Mouse (Mus musculus): ENCODE results near the gene Pafah1b2.

The Pafah1b2 gene

GRCm38 (mm10) chr9:46012091-46013008, at the start of gene Pafah1b2, which contains the start of gene Sik3:
TSS of gene Pafah1b2 (minus strand) at chr9:46012690.
TSS of gene Sik3 (plus strand) at chr9:46012820.
- no peak for DNase-seq (ENCODE audit: extremely low read depth, low read depth)

- no peak for DNase-seq (ENCODE audit: extremely low read depth, low read depth)
Observed at GRCm38 (mm10) chr9:46061696-46062425, 49.4 kb upstream of the Pafah1b2 start.

- no peak for DNase-seq (ENCODE audit: extremely low read depth, low read depth)
Observed at GRCm38 (mm10) chr9:46060249-46060648, 47.8 kb upstream of the Pafah1b2 start.

GRCm38 (mm10) chr9:46058065-46058464, 45.6 kb upstream of the Pafah1b2 start:
- DNase-seq (ENCODE audit: extremely low read depth, low read depth) = no peak

GRCm38 (mm10) chr9:46053014-46053666, 40.6 kb upstream of the Pafah1b2 start:
- no peak for DNase-seq (ENCODE audit: extremely low read depth, low read depth)

DNA sequence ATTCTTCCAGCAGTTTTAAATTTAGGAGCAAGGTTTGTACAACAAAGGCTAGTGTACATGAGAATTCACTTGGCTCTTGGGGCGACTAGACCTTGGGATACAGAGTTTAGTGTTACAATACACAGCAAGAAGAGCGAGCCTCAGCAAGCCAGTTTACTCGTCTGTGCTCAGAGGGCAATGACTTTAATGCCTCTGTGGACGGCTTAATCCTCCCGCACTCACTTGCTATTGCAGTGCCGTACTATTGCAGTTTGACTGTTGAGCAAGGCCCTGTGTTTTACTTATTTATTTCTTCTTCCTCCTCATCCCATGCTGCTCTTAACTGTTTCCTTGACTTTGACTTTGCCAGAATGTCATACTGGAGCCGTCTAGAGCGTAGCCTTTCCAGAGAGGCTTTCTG, 37.7 kb upstream of the Pafah1b2 start:
- no peak for DNase-seq (ENCODE audit: extremely low read depth, low read depth)

- no peak for DNase-seq (ENCODE audit: extremely low read depth, low read depth)
Observed at GRCm38 (mm10) chr9:46049525-46049924, 37.0 kb upstream of the Pafah1b2 start.

- DNase-seq (ENCODE audit: extremely low read depth, low read depth) = no peak
Observed at GRCm38 (mm10) chr9:46046724-46047517, 34.4 kb upstream of the Pafah1b2 start.

- no peak for DNase-seq (ENCODE audit: extremely low read depth, low read depth)
Observed at GRCm38 (mm10) chr9:46043626-46044025, 31.1 kb upstream of the Pafah1b2 start.

GRCm38 (mm10) chr9:46042387-46042786, 29.9 kb upstream of the Pafah1b2 start:
- no peak for DNase-seq (ENCODE audit: extremely low read depth, low read depth)

- no peak for DNase-seq (ENCODE audit: extremely low read depth, low read depth)
Observed at GRCm38 (mm10) chr9:46041186-46041585, 28.7 kb upstream of the Pafah1b2 start.

DNA sequence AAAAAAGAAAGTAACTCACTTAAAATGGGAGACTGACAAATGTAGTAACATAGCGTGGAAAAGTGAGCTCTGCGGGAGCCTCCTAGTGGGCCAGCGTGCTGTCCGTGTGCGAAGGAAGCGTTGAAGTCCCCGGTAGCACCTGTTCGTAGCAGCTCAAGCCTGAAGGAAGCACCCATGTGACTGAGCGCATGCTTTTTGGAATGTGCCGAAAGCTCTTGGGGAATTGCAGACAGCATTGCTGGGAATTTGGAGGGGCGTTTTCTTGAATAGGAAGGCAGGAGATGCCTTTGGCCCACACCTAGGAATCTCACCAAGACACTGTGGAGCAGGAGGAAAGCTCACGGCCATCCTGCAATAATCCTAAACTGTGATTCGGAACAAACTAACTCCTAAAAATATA, 26.3 kb upstream of the Pafah1b2 start:
- DNase-seq (ENCODE audit: extremely low read depth, low read depth) = no peak

DNA sequence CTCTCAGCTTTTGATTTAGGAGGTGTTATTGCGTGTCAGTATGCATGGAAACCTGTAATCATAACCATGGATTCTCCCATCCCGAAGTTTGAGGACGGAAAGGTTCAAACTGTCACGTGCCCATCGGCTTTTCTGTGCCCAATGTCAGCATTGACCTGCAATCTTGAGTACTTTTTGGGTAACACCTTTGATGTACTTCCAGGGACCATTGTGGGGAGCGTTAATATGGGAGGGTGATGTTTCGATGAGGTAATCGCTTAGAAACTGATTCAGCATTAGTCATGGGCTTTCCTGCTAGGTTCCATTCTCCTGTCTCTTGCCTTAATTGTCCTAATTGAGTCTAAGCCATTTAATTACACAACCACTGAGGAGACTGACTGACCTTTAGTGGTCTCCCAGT, 24.4 kb upstream of the Pafah1b2 start:
- DNase-seq (ENCODE audit: extremely low read depth, low read depth) = no peak

DNA sequence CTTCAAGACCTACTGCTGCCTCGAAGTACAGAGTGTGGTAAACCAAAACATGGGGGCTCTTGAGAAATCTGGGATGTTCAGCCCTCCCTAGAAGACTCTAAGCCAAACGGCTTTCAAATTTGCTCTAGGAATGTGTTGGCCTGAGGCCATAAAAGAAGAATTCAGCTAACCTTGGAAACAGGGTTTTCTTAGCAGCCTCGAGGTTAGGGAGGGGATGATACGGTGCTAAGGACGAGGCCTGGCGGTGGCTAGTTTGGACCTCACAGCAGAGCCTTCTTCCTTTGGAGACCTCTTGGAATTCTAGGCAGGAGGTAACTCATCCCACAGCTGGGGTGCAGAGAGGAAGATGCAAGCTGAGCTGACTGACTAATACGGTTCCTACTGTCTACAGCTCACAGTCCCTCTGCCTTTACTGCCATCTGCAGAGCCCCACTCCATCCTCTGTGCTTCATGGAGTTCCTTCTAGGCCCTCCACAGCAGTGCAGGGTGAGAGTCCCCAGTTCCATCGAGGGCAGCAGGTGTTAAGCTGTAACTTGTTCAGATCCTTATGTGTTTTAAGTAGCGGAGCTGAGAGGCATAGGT, 22.9 kb upstream of the Pafah1b2 start:
- no peak for DNase-seq (ENCODE audit: extremely low read depth, low read depth)

DNA sequence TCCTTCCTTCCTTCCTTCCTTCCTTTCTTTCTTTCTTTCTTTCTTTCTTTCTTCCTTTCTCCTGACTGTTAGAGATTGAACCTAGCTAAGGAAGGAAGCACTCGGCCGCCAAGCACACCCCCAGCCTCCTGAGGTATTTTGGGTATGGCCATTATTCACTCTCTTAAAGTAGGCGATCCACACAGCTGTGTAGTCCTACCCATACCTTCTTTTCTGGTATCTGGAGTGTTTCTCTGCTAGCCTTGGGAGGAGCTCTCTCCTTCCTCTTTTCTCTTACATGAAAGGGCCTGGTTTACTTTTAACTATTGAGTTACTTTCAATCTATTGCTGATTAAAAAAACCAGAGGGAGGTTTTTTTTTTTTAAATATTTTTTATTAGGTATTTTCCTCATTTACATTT, 21.4 kb upstream of the Pafah1b2 start:
- DNase-seq (ENCODE audit: extremely low read depth, low read depth) = no peak

GRCm38 (mm10) chr9:46033058-46033457, 20.6 kb upstream of the Pafah1b2 start:
- DNase-seq (ENCODE audit: extremely low read depth, low read depth) = no peak

- DNase-seq (ENCODE audit: extremely low read depth, low read depth) = no peak
Observed at GRCm38 (mm10) chr9:46032190-46032589, 19.7 kb upstream of the Pafah1b2 start.

- no peak for DNase-seq (ENCODE audit: extremely low read depth, low read depth)
Observed at GRCm38 (mm10) chr9:46030968-46031367, 18.5 kb upstream of the Pafah1b2 start.

DNA sequence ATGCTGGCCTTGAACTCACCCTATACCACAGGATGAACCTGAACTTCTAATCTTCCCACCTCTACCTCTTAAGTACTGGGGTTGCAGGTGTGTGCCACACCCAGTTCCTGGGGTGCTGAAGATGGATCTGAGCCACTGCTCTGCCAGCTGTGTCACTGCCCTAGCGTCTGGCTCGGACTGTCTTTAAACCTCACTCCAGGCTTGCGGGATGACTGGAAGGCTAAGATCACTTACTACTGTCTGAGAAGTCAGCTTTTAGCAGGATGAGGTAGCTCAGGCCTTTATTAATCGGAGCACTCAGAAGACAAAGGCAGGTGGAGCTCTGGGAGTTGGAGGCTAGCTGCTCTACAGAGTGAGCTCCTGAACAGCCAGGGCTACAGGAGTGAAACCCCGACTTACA, 17.7 kb upstream of the Pafah1b2 start:
- DNase-seq (ENCODE audit: extremely low read depth, low read depth) = no peak

DNA sequence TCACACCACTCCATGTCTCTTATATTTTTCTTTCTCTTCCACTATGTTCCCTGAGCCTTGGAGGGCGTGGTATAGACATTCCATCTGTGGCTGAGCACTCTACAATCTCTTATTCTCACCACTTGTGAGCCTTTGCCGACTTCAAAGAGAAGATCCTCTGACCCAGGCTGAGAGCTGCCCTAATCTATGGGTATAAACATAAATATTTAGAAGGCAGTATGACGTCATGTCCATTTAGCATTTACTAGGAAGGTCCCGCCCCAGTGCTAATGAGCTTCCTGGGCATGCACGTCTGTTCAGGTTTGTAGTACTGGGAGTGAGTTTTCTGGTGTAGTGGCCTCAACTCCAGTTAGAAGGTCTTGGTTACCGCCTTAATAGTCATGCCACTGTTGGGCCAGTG, 17.0 kb upstream of the Pafah1b2 start:
- DNase-seq (ENCODE audit: extremely low read depth, low read depth) = no peak

- no peak for DNase-seq (ENCODE audit: extremely low read depth, low read depth)
Observed at GRCm38 (mm10) chr9:46027994-46028393, 15.5 kb upstream of the Pafah1b2 start.
